Mouse (Mus musculus): ENCODE measurements around the gene A030005K14Rik.

Gene A030005K14Rik

GRCm38 (mm10) chr1:83036892-83037667 lies 22.1 kb downstream of the A030005K14Rik start:
- no peak for DNase-seq (ENCODE audit: low spot score in 2 of 2)

- no peak for DNase-seq (ENCODE audit: low spot score in 2 of 2)
Observed at GRCm38 (mm10) chr1:83034509-83034908, 24.7 kb downstream of the A030005K14Rik start.

GRCm38 (mm10) chr1:83032508-83032907 lies 26.7 kb downstream of the A030005K14Rik start:
- DNase-seq (ENCODE audit: low spot score in 2 of 2): no peak

- no peak for DNase-seq (ENCODE audit: low spot score in 2 of 2)
Observed at GRCm38 (mm10) chr1:83031950-83032349, 27.2 kb downstream of the A030005K14Rik start.

DNA sequence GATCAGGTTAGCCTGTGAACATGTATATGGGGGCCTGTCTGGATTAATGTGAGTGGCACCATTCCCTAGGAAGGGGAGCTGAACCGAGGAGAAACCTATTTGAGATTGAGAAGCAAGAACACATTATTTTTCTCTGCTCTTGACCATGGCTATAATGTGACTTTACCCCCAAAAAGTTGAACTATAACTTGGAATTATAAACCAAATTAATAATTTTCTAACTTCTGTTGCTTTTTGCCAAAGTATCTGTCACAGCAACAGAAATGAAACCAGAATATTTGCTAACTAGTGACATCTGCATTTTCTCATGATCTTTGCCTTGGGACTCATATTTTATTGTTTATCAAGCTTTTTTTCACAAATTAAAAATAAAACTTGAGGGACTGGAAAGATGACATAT lies 42.6 kb downstream of the A030005K14Rik start:
- DNase-seq (ENCODE audit: low spot score in 2 of 2): no peak

- DNase-seq (ENCODE audit: low spot score in 2 of 2): no peak
Observed at GRCm38 (mm10) chr1:83015329-83015879, 43.8 kb downstream of the A030005K14Rik start.

- DNase-seq (ENCODE audit: low spot score in 2 of 2): no peak
Observed at GRCm38 (mm10) chr1:83014477-83014876, 44.7 kb downstream of the A030005K14Rik start.
